Comparison of ENCODE assay signal across 9 mouse cellular contexts in genomic region chr13:48237516-48237915, GRCm38 (mm10). TPM values are rescaled to one million over a fixed set of nuclear protein-coding genes. Genes with fewer than 3 reads are reported as not detected.
A peak's percentile ranks its signal among the peaks of the same experiment; 100 is the strongest.
DNase-seq lines count a peak whose midpoint lies in the region; ATAC-seq and TF ChIP-seq lines count a peak whose summit lies in the region.
"Had no signal": no experiment of that assay in that cellular context is flagged by ENCODE, and none has a peak within 500 bp of the region (broad histone marks: within the 10 kb centered on the region; RNA-seq: fewer than 3 reads in every experiment).

No protein-coding gene starts in this region.

- peaks cover 6% of the 10 kb centered on the region; the same call in 1 of the 2 replicates for H3K4me1 ChIP-seq in heart, embryonic 12.5 days (replicated peaks)
- peaks cover 2% of the 10 kb centered on the region in 2 experiments; a peak in 2 of 4 replicates for H3K4me1 ChIP-seq in ES-E14 (ENCODE audit: control insufficient read depth in 2 of 2, insufficient read depth in 2 of 2, low read length in 2 of 2, poor library complexity in 1 of 2)
- no peaks in the 10 kb centered on the region for H3K4me1 ChIP-seq in embryonic facial prominence, embryonic 11.5 days (ENCODE audit: control insufficient read depth, insufficient read depth, low read length)

- in situ Hi-C loops in ES-E14 (cut with MboI; ENCODE audit: low sequenced_read_pairs in 2 of 2, unreplicated experiment in 2 of 2) = no loop called here

- H3K27ac ChIP-seq in heart, embryonic 12.5 days (ENCODE audit: poor library complexity, severe bottlenecking) = no peak overlapping the region
- no peak overlapping the region for H3K27ac ChIP-seq in ES-E14 (ENCODE audit: insufficient read depth, low read depth, low read length, poor library complexity, severe bottlenecking)
- no peak overlapping the region for H3K27ac ChIP-seq in embryonic facial prominence, embryonic 11.5 days (replicated peaks; ENCODE audit: low read depth, low read length)

- 5% methylated on average over 4 of the region's 4 CpGs for WGBS in heart, embryonic 12.5 days
- WGBS in embryonic facial prominence, embryonic 11.5 days = 9% methylated on average over 4 of the region's 4 CpGs

- H3K36me3 ChIP-seq in heart, embryonic 12.5 days = no peaks in the 10 kb centered on the region
- no peaks in the 10 kb centered on the region for H3K36me3 ChIP-seq in ES-E14 (ENCODE audit: control insufficient read depth, insufficient read depth, low read length, poor library complexity, severe bottlenecking)
- H3K36me3 ChIP-seq in embryonic facial prominence, embryonic 11.5 days (replicated peaks; ENCODE audit: control insufficient read depth, insufficient read depth, low read depth, low read length) = no peaks in the 10 kb centered on the region

- no peak for DNase-seq in heart, adult 9 months (ENCODE audit: low spot score in 2 of 2)
- DNase-seq in ES-E14 (ENCODE audit: low read depth, low spot score) = no peak
- peak; percentile 27 for DNase-seq in embryonic facial prominence, embryonic 11.5 days (ENCODE audit: low spot score)
- peak; percentile 21 to 43 for DNase-seq in kidney, postnatal 4 days
- peak; percentile 38 for DNase-seq in urinary bladder, postnatal 14 days (ENCODE audit: low spot score)
- DNase-seq in spleen, postnatal 10 days (ENCODE audit: low spot score in 2 of 2) = no peak

- H3K9me3 ChIP-seq in heart, embryonic 12.5 days (replicated peaks) = no peaks in the 10 kb centered on the region
- no peaks in the 10 kb centered on the region for H3K9me3 ChIP-seq in ES-E14 (ENCODE audit: control insufficient read depth, insufficient read depth, low read depth, low read length)
- no peaks in the 10 kb centered on the region for H3K9me3 ChIP-seq in embryonic facial prominence, embryonic 11.5 days (replicated peaks; ENCODE audit: control insufficient read depth, low read length)

- no peaks in the 10 kb centered on the region for H3K27me3 ChIP-seq in heart, embryonic 12.5 days (replicated peaks)
- no peaks in the 10 kb centered on the region for H3K27me3 ChIP-seq in embryonic facial prominence, embryonic 11.5 days (ENCODE audit: control insufficient read depth, insufficient read depth, low read length)

- H3K4me3 ChIP-seq in heart, embryonic 12.5 days = no peak overlapping the region
- H3K4me3 ChIP-seq in ES-E14 (ENCODE audit: insufficient read depth in 1 of 2, low read depth in 1 of 2, low read length in 2 of 2, poor library complexity in 1 of 2, severe bottlenecking in 1 of 2) = no peak overlapping the region
- no peak overlapping the region for H3K4me3 ChIP-seq in embryonic facial prominence, embryonic 11.5 days (ENCODE audit: low read depth, low read length)
- H3K4me3 ChIP-seq: myocyte had no signal

- H3K9ac ChIP-seq in heart, embryonic 12.5 days = no peak overlapping the region
- no peak overlapping the region for H3K9ac ChIP-seq in ES-E14 (ENCODE audit: insufficient read depth, low read depth, low read length, poor library complexity, severe bottlenecking)
- no peak overlapping the region for H3K9ac ChIP-seq in embryonic facial prominence, embryonic 11.5 days (replicated peaks; ENCODE audit: low read length)

- H3K4me2 ChIP-seq in heart, embryonic 12.5 days = peak overlapping the region; percentile 38; the same call in 1 of the 2 replicates
- H3K4me2 ChIP-seq in embryonic facial prominence, embryonic 11.5 days (ENCODE audit: low read depth, low read length) = no peak overlapping the region

- no peak for ATAC-seq in heart, embryonic 12.5 days (ENCODE audit: insufficient number of reproducible peaks, low FRiP score)
- ATAC-seq in embryonic facial prominence, embryonic 11.5 days (replicated peaks; ENCODE audit: insufficient number of reproducible peaks, low FRiP score, low TSS enrichment, low read depth) = no peak
- ATAC-seq in megakaryocyte, adult 5-6 weeks (ENCODE audit: poor library complexity, severe bottlenecking) = no peak

TF ChIP-seq in ES-E14, 5 proteins besides CTCF, POLR2A, EP300 and RAD21:
- TF ChIP-seq CHD2 (IDR thresholded peaks at IDR 0.05; ENCODE audit: low read depth, low read length) (no peak), ZC3H11A (IDR thresholded peaks at IDR 0.05; ENCODE audit: borderline replicate concordance, low read depth, low read length) (0 out of 2 replicates have a peak, but pooled peaks have one; percentile 22), ZNF384 (IDR thresholded peaks at IDR 0.05; ENCODE audit: low read depth, low read length) (peak; percentile 98), MAFK (IDR thresholded peaks at IDR 0.05; ENCODE audit: insufficient read depth, low read depth, low read length) (no peak), HCFC1 (IDR thresholded peaks at IDR 0.05; ENCODE audit: borderline replicate concordance, insufficient read depth, low read length) (no peak)

RNA-seq across cellular contexts. Expression of gene Id4, which starts 23.5 kb away (rescaled TPM):
- 4.4 and 4.7 TPM in 2 replicates for polyA plus RNA-seq in heart, embryonic 12.5 days (2016; fragmentation: Nextera tagmentation; extraction: Ambion mirVana)
- total RNA-seq in ES-E14 (2012; rRNA removed) = 0.76 and 0.79 TPM in 2 replicates
- polyA plus RNA-seq in embryonic facial prominence, embryonic 11.5 days (2014; fragmentation: Nextera tagmentation; extraction: Ambion mirVana) = 19.9 and 22.1 TPM in 2 replicates
- total RNA-seq in megakaryocyte, adult 5-6 weeks (2015) = 0.18 TPM in 1 of 2 replicates, not detected in the other
- total RNA-seq in megakaryocyte, adult 5-6 weeks (2017) = 0.41 TPM in 1 of 2 replicates, not detected in the other

Comparison
In these comparisons a context has a peak if more than half of its experiments do, and no peak if none do; other contexts are left out.
1. DNase-seq: peak in embryonic facial prominence, embryonic 11.5 days (single experiment), kidney, postnatal 4 days (2 of 2) and urinary bladder, postnatal 14 days (single experiment); none in heart, adult 9 months (0 of 2), ES-E14 (single experiment) and spleen, postnatal 10 days (0 of 2).